Mouse (Mus musculus) heart, embryonic 12.5 days (tissue): ENCODE data around the gene Adad1. TPM values are rescaled to one million over a fixed set of nuclear protein-coding genes. Genes with fewer than 3 reads are reported as not detected.

Source experiments
- ATAC-seq: fragments of 200-750 bp; cut with Nextera tagmentation; 2 replicates; pipeline ENCODE4 v1.8.0; 2017; ENCODE audit warnings: moderate TSS enrichment, moderate library complexity; ENCODE audit not compliant: insufficient number of reproducible peaks, low FRiP score
- H3K27ac ChIP-seq: fragments of 300-500 bp; sonication (generic); 2 replicates; pipeline ENCODE4 v1.5.1; 2016; ENCODE audit warnings: mild to moderate bottlenecking, moderate library complexity; ENCODE audit not compliant: poor library complexity, severe bottlenecking
- H3K27me3 ChIP-seq: fragments of 300-500 bp; sonication (generic); replicated peaks from 2 replicates; pipeline ENCODE4 v1.6.1; 2016; ENCODE audit warnings: mild to moderate bottlenecking, moderate library complexity
- H3K36me3 ChIP-seq: fragments of 300-500 bp; sonication (generic); 2 replicates; pipeline ENCODE4 v1.6.1; 2016; ENCODE audit warnings: mild to moderate bottlenecking, moderate library complexity
- H3K4me1 ChIP-seq: fragments of 300-500 bp; sonication (generic); replicated peaks from 2 replicates; pipeline ENCODE4 v1.6.1; 2016; ENCODE audit warnings: mild to moderate bottlenecking
- H3K4me2 ChIP-seq: fragments of 300-500 bp; sonication (generic); 2 replicates; pipeline ENCODE4 v1.6.1; 2016; ENCODE audit warnings: mild to moderate bottlenecking, moderate library complexity
- H3K4me3 ChIP-seq: fragments of 300-500 bp; sonication (generic); 2 replicates; pipeline ENCODE4 v1.5.1; 2016; ENCODE audit warnings: mild to moderate bottlenecking
- H3K9ac ChIP-seq: fragments of 300-500 bp; sonication (generic); 2 replicates; pipeline ENCODE4 v1.6.1; 2016; ENCODE audit warnings: mild to moderate bottlenecking, moderate library complexity
- H3K9me3 ChIP-seq: fragments of 300-500 bp; sonication (generic); replicated peaks from 2 replicates; pipeline ENCODE4 v1.6.1; 2016; ENCODE audit warnings: mild to moderate bottlenecking, moderate library complexity
- WGBS: fragments of 180-500 bp; shearing (Covaris S2); methylation state at CpG from one replicate; pipeline ENCODE4 v1.1.7; 2016; 5-methylcytosine and 5-hydroxymethylcytosine counted together
- polyA plus RNA-seq: library from polyadenylated mRNA; unstranded; fragments of >200 nt; fragmentation: Nextera tagmentation; extraction: Ambion mirVana; gene quantifications from 2 replicates; pipeline ENCODE4 v1.2.1, GENCODE M21; 2016

The Adad1 gene
- polyA plus RNA-seq, 1 experiment from 2014 or later = 0.47 TPM

DNA sequence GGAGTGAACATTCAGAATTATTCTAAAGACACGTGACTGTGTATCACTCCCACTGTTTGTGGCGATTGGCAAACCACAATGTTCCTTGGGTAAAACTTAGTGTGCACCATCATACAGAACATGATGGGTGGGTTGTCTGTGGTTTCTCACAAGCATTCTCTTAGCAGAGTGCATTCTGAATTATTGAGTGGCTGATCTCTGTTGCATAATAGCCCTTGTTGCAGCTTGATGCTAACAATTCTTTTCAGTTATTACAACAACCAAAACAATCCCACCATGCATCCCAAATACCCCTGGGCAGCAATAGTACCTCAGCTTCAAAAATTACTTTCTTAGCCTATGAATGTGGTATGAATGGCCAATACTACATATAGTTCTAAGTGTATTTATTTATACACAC, 106.0 kb downstream of the Adad1 start:
- Histone ChIP-seq H3K36me3 (no peaks in the 10 kb centered on the region), H3K27ac (no peak overlapping the region), H3K27me3 (no peaks in the 10 kb centered on the region), H3K9me3 (0 out of 2 replicates have a peak, but pooled peaks cover 8% of the 10 kb centered on the region), H3K4me3 (no peak overlapping the region), H3K4me1 (no peaks in the 10 kb centered on the region), H3K9ac (no peak overlapping the region), H3K4me2 (no peak overlapping the region)
- no peak for ATAC-seq
- WGBS = 84% methylated on average over 2 of the region's 2 CpGs

Other genes with a start within 250 kb of the Adad1 start
- 34.7 and 37.5 TPM in 2 replicates for gene 4932438A13Rik, start 200.4 kb upstream of the Adad1 start, polyA plus RNA-seq
- gene Il2, start 62.4 kb downstream of the Adad1 start, polyA plus RNA-seq = 0.30 and 0.32 TPM in 2 replicates
- gene Il21, start 169.1 kb downstream of the Adad1 start, polyA plus RNA-seq = not detected in 2 replicates
- gene Bbs12, start 249.0 kb downstream of the Adad1 start, polyA plus RNA-seq = 3.9 and 5.4 TPM in 2 replicates
- gene Cetn4, start 249.2 kb downstream of the Adad1 start, polyA plus RNA-seq = 0.95 and 2.1 TPM in 2 replicates